Mouse (Mus musculus): Measurements from ENCODE around the gene Sema6d. TPM values are rescaled to one million over a fixed set of nuclear protein-coding genes. Genes with fewer than 3 reads are reported as not detected.
"Not testable (repeated sequence)": the region's sequence is repeated elsewhere in the genome, so short reads cannot be mapped to it uniquely, and the experiment has no call there.

Gene Sema6d
- total RNA-seq, 2 experiments from 2014 or later = 50.6 to 77.6 TPM

DNA sequence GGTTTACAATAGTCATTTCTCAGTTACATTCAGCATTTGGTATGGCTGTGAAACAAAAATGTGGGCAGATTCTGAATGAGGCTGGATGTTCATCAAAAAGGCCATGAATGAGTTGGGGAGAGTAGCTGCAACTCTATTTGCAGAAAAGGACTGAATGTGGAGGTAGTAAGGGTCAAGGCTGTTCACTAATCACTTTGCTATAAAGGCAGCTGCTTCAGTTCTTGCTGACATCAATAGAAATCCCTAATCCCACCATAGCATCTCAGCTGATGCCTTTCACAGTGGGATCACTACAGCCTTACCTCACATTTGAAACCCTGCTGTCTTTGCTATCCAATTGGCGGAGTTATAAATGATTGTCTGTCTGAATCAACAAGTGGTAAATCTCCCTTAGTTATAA, 187.7 kb downstream of the Sema6d start:
- DNase-seq (ENCODE audit: extremely low spot score in 1 of 2, low spot score in 1 of 2) = no peak

GRCm38 (mm10) chr2:124285109-124285508, 195.3 kb downstream of the Sema6d start:
- DNase-seq (ENCODE audit: extremely low spot score in 1 of 2, low spot score in 1 of 2) = no peak

- no peak for DNase-seq (ENCODE audit: extremely low spot score in 1 of 2, low spot score in 1 of 2)
Observed at GRCm38 (mm10) chr2:124289356-124289755, 199.6 kb downstream of the Sema6d start.

DNA sequence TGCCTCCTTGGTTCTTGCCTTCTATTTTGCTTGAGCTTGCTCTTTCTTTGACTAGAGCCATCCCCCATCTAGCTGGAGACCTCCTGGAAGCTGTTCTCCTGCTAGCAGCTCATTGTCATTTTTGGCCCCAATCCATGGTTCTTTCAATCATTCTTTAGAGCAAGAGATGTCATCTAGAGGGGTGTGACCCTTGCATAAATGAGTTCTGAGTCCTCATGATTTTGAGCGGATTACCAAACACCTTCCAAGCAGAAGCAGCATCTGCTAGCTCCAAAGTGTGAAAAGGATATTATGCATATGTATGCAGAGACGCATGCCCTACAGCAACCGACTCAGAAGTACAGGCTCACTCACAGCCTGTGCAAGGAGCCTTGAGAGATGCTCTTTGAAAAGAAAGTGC, 201.4 kb downstream of the Sema6d start:
- no peak for DNase-seq (ENCODE audit: extremely low spot score in 1 of 2, low spot score in 1 of 2)

DNA sequence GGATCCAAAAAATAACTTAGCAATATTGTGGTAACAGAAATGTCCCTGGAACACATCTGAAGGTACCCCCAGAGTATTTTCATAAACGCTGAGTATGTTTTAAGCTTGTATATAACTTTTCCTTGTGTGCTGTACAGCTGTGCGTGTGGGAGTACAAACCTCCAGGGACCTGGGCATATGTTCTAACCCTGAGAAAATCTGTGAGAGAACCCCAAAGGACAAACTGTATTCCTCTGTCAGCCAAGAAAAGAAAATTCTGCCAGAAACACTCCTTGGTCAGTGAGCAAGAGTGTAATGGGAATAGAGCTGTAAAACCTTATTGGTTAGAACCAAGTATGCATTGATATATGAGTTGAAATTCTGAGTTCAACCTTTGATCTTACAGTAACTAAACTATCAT, 203.8 kb downstream of the Sema6d start:
- no peak for DNase-seq (ENCODE audit: extremely low spot score in 1 of 2, low spot score in 1 of 2)

GRCm38 (mm10) chr2:124298351-124298750, 208.6 kb downstream of the Sema6d start:
- DNase-seq (ENCODE audit: extremely low spot score in 1 of 2, low spot score in 1 of 2) = no peak

- DNase-seq (ENCODE audit: extremely low spot score in 1 of 2, low spot score in 1 of 2) = no peak
Observed at GRCm38 (mm10) chr2:124298872-124299271, 209.1 kb downstream of the Sema6d start.

DNA sequence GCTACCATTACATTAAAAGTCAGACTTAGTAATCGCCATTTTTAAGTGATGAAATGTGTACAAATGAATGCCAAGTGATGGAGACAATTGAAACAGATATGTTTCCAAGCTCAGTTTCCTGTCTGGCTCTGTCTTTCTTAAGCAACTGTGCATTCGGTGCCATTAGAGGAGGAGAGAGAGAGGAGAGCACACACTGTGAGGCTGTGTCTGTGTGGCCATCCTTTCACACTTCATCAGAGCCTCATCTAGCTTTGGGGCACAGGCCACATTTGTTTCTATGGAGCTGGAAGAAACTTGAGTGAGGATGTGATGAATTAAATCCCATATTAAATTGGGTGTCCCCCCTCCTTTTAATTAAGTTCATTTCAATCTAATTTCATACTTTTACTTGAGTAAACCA, 218.8 kb downstream of the Sema6d start:
- DNase-seq (ENCODE audit: extremely low spot score in 1 of 2, low spot score in 1 of 2) = no peak

- no peak for DNase-seq (ENCODE audit: extremely low spot score in 1 of 2, low spot score in 1 of 2)
Observed at GRCm38 (mm10) chr2:124309361-124310128, 219.8 kb downstream of the Sema6d start.

- DNase-seq (ENCODE audit: extremely low spot score in 1 of 2, low spot score in 1 of 2) = no peak
Observed at GRCm38 (mm10) chr2:124322528-124323215, 232.9 kb downstream of the Sema6d start.

- no peak for DNase-seq (ENCODE audit: extremely low spot score in 1 of 2, low spot score in 1 of 2)
Observed at GRCm38 (mm10) chr2:124324107-124324724, 234.4 kb downstream of the Sema6d start.

DNA sequence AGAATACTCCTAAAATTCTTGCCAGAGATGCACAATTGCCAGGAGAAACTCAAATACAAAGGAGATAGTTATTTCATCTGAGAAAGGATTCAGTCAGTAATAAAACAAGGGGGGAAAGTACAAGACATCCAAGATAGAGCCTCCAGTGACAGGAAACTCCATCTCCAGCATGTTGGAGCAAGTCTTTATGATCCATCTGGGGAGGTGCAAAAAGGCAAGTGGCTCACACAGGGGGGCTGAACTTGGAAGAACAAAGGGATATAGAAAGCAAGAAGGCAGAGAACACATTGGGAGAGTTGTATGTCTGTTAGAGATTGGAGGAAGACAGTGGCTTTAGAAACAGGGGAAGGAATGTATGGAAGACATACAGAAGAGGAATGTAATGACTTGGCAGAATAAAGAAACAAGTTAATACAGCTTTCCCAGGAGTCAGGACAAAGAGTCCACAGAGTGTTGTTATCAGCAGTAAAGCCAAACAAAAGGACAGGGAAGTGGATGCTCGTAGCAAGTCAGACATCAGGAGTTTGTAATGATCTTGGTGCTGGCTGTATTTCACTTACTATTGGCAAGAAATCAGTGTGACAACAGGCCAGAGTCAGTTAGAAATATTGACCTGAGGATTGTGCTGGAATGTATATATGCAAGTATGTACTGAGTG, 239.8 kb downstream of the Sema6d start:
- DNase-seq (ENCODE audit: extremely low spot score in 1 of 2, low spot score in 1 of 2) = no peak

GRCm38 (mm10) chr2:124332890-124333289, 243.1 kb downstream of the Sema6d start:
- DNase-seq (ENCODE audit: extremely low spot score in 1 of 2, low spot score in 1 of 2) = no peak

- DNase-seq (ENCODE audit: extremely low spot score in 1 of 2, low spot score in 1 of 2) = not testable (repeated sequence)
Observed at GRCm38 (mm10) chr2:124334655-124335054, 244.9 kb downstream of the Sema6d start.

GRCm38 (mm10) chr2:124338296-124338695, 248.5 kb downstream of the Sema6d start:
- no peak for DNase-seq (ENCODE audit: extremely low spot score in 1 of 2, low spot score in 1 of 2)

- no peak for DNase-seq (ENCODE audit: extremely low spot score in 1 of 2, low spot score in 1 of 2)
Observed at GRCm38 (mm10) chr2:124354191-124354590, 264.4 kb downstream of the Sema6d start.

DNA sequence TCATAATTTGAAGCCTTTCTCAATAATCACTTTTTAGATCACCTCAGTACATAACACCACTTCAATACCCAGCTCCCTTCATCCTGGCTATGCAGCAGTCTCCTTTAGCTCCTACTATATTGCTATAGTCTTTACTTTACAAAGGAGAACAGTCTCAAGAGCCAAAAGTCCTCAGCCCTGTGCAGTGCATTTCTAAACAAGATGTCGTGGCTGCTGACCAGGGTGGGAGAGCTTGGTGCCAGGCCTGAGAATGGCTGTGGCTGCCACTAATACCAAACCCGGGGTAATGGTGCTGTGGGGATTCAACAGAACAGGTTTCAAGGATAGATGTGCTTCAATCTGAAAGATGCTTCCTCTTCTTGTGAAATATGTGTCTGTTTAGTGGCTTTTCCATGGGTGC, 264.9 kb downstream of the Sema6d start:
- DNase-seq (ENCODE audit: extremely low spot score in 1 of 2, low spot score in 1 of 2) = no peak

DNA sequence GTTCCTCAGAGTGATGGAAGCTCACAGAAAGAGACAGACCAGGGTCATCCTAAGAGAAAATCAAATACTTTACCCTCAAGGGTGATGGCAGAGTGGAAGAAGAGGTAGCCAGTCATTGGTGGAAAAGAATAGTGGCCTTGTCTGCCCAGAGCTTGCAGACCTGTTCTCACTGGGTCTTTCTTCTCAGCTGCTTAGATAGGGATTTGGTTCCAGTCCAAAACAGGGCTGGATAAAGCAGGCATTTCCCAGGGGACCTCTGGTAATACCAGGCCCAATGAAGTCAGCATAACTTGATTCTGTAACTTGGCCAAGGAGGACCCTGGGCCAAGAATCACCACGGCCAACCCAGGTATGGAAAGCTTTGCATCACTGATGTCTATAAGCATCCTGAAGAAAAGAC, 279.5 kb downstream of the Sema6d start:
- DNase-seq (ENCODE audit: extremely low spot score in 1 of 2, low spot score in 1 of 2) = no peak

GRCm38 (mm10) chr2:124369991-124370390, 280.2 kb downstream of the Sema6d start:
- DNase-seq (ENCODE audit: extremely low spot score in 1 of 2, low spot score in 1 of 2) = no peak

DNA sequence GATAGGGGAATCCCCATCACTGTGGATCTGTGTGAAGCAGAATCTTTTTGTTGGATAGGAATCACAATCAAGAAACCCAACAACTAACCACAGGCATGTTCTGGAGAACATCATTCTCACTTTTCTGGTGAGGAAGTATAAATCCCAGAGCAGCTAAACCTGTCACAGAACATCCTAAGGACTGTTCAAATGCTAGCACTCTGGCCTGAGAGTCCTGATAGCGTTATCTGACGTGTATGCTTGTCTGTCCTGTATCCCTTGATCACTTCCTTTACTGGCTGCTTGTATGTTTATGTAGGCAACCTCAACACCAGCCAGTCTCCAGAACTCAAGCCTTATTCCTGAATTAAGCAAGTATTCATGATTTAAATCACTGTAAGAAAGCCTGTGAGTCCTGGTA, 281.6 kb downstream of the Sema6d start:
- DNase-seq (ENCODE audit: extremely low spot score in 1 of 2, low spot score in 1 of 2) = no peak

DNA sequence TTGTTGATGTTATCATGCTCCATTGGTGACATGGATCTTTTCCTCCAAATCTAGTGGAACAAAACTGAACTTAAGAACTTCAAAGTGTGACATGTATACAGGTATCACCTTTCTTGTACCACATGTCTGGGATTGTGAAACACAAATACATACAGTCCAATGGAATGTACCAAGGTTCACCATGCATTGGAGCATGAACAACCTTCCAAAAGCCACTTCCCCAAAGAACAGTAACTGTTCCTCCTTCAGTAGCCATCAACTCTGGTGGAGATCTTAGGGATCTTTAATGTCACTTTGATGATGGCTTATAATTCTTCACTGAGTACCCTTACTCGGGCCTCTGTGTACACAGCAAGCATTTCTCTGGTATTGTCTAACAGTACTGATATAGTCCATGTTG, 295.3 kb downstream of the Sema6d start:
- no peak for DNase-seq (ENCODE audit: extremely low spot score in 1 of 2, low spot score in 1 of 2)
